Mouse (Mus musculus) E14TG2a.4 (cell line): ENCODE measurements around the gene 9230110F15Rik.
"Not testable (repeated sequence)": the region's sequence is repeated elsewhere in the genome, so short reads cannot be mapped to it uniquely, and the experiment has no call there.

Source experiments
- H3K27me3 ChIP-seq: 2 replicates; pipeline ENCODE4 v1.6.1; 2014; ENCODE audit warnings: low read length, control low read depth; ENCODE audit not compliant: insufficient read depth
- H3K36me3 ChIP-seq: 2 replicates; pipeline ENCODE4 v1.6.1; 2014; ENCODE audit warnings: low read length, control low read depth; ENCODE audit not compliant: insufficient read depth
- H3K4me1 ChIP-seq: replicated peaks from 2 replicates; pipeline ENCODE4 v1.6.1; 2014; ENCODE audit warnings: low read depth, low read length, control low read depth
- H3K4me3 ChIP-seq: replicated peaks from 2 replicates; pipeline ENCODE4 v1.5.1; 2014; ENCODE audit warnings: mild to moderate bottlenecking, low read length
- H3K9me3 ChIP-seq: 2 replicates; pipeline ENCODE4 v1.6.1; 2014; ENCODE audit warnings: low read length, control low read depth
- CTCF ChIP-seq: conservative IDR thresholded peaks from 2 replicates; pipeline ENCODE4 v1.5.1; 2014; ENCODE audit warnings: low read length
- NANOG ChIP-seq: IDR thresholded peaks from 2 replicates; pipeline ENCODE4 v1.6.1; 2014; ENCODE audit warnings: borderline replicate concordance, low read length, mixed read lengths
- POU5F1 ChIP-seq: IDR thresholded peaks from 2 replicates; pipeline ENCODE4 v1.6.1; 2014; ENCODE audit warnings: low read length, borderline replicate concordance

Gene 9230110F15Rik

DNA sequence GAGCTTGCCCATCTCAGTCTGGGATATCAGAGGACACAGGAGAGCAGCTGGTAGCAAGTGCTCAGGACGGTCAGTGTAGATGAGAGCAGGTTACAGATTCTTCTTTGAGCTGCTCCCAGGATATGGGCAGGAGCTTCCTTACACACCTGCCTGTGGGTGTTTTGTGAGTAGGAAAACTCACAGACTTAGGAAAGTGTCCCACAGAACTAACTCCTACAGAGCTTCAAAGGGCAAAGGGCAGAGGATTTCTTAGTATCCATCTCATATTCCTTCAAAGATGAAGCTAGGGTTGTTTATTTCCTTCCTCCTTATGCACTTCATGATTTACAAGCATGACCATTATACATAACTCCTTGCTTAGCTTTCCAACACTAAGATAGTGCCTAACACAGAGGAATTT, at the start of gene 9230110F15Rik:
9230110F15Rik (minus strand) TSS at position 101 of the 400 bp plus-strand sequence.
- Histone ChIP-seq H3K9me3 (no peaks in the 10 kb centered on the region), H3K27me3 (no peaks in the 10 kb centered on the region), H3K36me3 (no peaks in the 10 kb centered on the region), H3K4me3 (no peak within 1 kb of the TSS), H3K4me1 (no peaks in the 10 kb centered on the region)
- no peak for TF ChIP-seq CTCF
- TF ChIP-seq NANOG, result no peak
- no peak for TF ChIP-seq POU5F1

DNA sequence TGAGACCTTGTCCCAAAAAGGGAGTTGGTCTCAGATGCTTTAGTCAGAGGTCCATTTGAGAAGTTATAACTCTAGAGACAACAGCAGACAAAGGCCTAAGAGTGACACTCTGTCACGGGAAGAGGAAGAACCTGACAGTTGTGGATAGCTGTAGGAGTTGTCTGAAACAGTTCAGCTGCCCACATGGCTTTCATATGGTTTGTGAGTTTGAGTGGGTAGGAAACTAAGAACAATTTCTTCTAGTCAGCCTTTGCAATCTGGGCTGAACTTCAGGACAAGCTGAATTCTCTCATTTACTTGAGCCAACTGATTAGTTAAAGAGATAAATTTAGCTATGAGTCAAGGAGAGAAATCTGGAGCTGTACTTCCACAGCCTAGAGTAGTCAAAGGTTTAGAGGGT, 49.2 kb upstream of the 9230110F15Rik start:
- not testable (repeated sequence) for H3K4me1 ChIP-seq, H3K36me3 ChIP-seq, H3K9me3 ChIP-seq, H3K27me3 ChIP-seq, H3K4me3 ChIP-seq

DNA sequence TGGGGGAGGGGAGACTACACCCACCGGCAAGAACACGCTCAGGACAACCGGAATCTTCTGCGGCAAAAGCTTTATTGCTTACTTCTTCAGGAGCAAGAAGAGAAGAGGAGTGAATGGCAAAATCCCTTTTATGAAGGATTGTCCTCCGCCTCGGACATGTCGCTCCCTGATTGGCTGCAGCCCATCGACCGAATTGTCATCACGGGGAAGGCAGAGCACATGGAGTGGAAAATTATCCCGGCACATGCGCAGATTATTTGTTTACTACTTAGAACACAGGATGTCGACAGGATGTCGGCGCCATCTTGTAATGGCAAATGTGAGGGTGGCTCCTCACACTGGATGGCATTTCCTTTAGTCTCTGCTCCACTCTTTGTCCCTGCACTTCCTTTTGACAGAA, 26.1 kb downstream of the 9230110F15Rik start:
- H3K27me3 ChIP-seq, H3K36me3 ChIP-seq, H3K4me1 ChIP-seq, H3K4me3 ChIP-seq: not testable (repeated sequence)
- H3K9me3 ChIP-seq, result peaks cover 33% of the 10 kb centered on the region

DNA sequence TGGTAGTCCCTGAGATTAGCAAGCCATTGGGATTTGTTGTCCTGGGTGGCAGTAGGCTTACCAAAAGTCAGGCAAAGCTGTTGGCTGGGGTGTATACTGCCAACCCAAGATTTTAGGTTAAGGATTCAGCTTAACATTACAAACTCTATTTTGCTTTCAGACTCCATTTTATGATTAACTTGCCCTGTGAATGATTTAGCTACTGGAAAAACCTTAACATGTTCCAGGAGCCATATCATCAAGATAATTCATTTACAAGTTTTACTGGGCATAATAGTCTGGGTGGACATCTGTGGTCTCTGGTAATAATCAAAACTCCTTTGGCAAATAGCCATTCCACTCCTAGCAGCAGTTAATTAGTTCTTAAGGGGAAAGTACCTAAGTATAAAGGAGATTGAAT, 45.8 kb downstream of the 9230110F15Rik start:
- H3K27me3 ChIP-seq, result no peaks in the 10 kb centered on the region
- H3K9me3 ChIP-seq, result no peaks in the 10 kb centered on the region
- no peaks in the 10 kb centered on the region for H3K36me3 ChIP-seq
- TF ChIP-seq POU5F1, result no peak
- no peak for TF ChIP-seq CTCF
- H3K4me1 ChIP-seq, result no peaks in the 10 kb centered on the region
- H3K4me3 ChIP-seq, result no peak overlapping the region

DNA sequence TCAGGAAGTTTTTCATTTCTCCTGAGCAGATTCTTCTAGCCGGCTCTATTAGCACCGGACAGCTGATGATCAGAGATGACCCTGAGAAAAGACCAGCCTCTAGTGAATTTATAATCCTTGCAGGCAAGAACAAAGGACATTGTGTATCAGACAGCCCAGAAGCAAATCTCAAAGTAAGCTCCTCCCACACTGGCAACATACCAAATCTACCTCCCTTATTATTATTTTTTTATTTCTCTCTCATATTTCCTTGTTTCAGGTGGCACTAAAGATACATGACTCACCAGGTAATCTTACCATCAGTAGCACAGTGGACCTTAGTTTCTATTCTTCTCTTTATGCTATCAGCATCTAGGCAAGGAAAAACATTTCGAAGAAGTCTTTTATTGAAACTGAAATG, 53.9 kb downstream of the 9230110F15Rik start, which contains the start of the genes Gm27235 and D730048I06Rik:
Gm27235 (minus strand) TSS at position 101 of the 400 bp plus-strand sequence.
D730048I06Rik (minus strand) TSS at position 112 of the 400 bp plus-strand sequence.
- TF ChIP-seq CTCF (no peak), NANOG (no peak), POU5F1 (no peak)
- no peaks in the 10 kb centered on the region for H3K27me3 ChIP-seq
- H3K4me1 ChIP-seq, result no peaks in the 10 kb centered on the region
- no peaks in the 10 kb centered on the region for H3K36me3 ChIP-seq
- no peaks in the 10 kb centered on the region for H3K9me3 ChIP-seq
- no peak within 1 kb of the TSS for H3K4me3 ChIP-seq
